Mouse (Mus musculus) hindbrain, embryonic 14.5 days (tissue): ENCODE measurements around the gene Olfr648. TPM values are rescaled to one million over a fixed set of nuclear protein-coding genes. Genes with fewer than 3 reads are reported as not detected.

ENCODE experiments used
- ATAC-seq: fragments of 200-750 bp; cut with Nextera tagmentation; 2 replicates; pipeline ENCODE4 v1.8.0; 2017; ENCODE audit warnings: moderate number of reproducible peaks, mild to moderate bottlenecking, moderate TSS enrichment, moderate library complexity; ENCODE audit not compliant: low FRiP score
- DNase-seq: peaks from one replicate; pipeline ENCODE4 v3.0.0-alpha.2; 2015; ENCODE audit warnings: low spot score
- H3K27ac ChIP-seq: fragments of 300-500 bp; sonication (generic); 2 replicates; pipeline ENCODE4 v1.5.1; 2014; ENCODE audit warnings: mild to moderate bottlenecking, moderate library complexity
- H3K27me3 ChIP-seq: fragments of 300-500 bp; sonication (generic); 2 replicates; pipeline ENCODE4 v1.6.1; 2014; ENCODE audit warnings: mild to moderate bottlenecking, low read length, mixed read lengths; ENCODE audit not compliant: control insufficient read depth, insufficient read depth
- H3K36me3 ChIP-seq: fragments of 300-500 bp; sonication (generic); replicated peaks from 2 replicates; pipeline ENCODE4 v1.6.1; 2014; ENCODE audit not compliant: control insufficient read depth, insufficient read depth
- H3K4me1 ChIP-seq: fragments of 300-500 bp; sonication (generic); replicated peaks from 2 replicates; pipeline ENCODE4 v1.6.1; 2014; ENCODE audit warnings: antibody characterized with exemption, low read length, mixed read lengths; ENCODE audit not compliant: control insufficient read depth, insufficient read depth
- H3K4me2 ChIP-seq: fragments of 300-500 bp; sonication (generic); replicated peaks from 2 replicates; pipeline ENCODE4 v1.6.1; 2014; ENCODE audit warnings: mild to moderate bottlenecking, moderate library complexity
- H3K4me3 ChIP-seq: fragments of 300-500 bp; sonication (generic); replicated peaks from 2 replicates; pipeline ENCODE4 v1.5.1; 2014; ENCODE audit warnings: mild to moderate bottlenecking, low read length
- H3K9ac ChIP-seq: fragments of 300-500 bp; sonication (generic); 2 replicates; pipeline ENCODE4 v1.6.1; 2014
- H3K9me3 ChIP-seq: fragments of 300-500 bp; sonication (generic); 2 replicates; pipeline ENCODE4 v1.6.1; 2016; ENCODE audit warnings: low read length; ENCODE audit not compliant: control insufficient read depth
- WGBS: fragments of 180-500 bp; shearing (Covaris S2); extraction: QIAGEN DNeasy Blood & Tissue Kit; methylation state at CpG from one replicate; pipeline ENCODE4 v1.1.7; 2014; 5-methylcytosine and 5-hydroxymethylcytosine counted together
- polyA plus RNA-seq: library from polyadenylated mRNA; unstranded; fragments of >200 nt; fragmentation: Nextera tagmentation; extraction: Ambion mirVana; gene quantifications from 2 replicates; pipeline ENCODE4 v1.2.1, GENCODE M21; 2014

Gene Olfr648
- polyA plus RNA-seq, 1 experiment from 2014 or later, result 0.66 TPM

DNA sequence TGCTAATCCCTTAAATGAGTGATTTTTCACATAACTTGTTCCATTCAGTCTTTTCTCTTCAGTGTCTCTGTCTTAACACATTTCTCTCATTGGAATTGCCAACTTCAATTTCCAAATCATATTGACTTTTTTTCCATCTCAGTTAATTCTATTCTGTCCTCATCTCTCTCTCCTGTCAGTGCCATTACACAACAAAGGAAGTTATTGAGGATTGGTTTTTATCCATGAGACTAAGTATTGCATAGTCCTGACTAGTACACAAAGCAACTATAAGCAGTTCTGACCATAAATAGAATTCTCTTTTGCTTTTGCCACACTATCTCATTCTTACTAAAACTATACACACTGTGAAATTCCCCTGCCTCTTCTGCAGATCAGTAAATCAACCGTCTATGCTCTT, 4.1 kb downstream of the Olfr648 start:
- no peaks in the 10 kb centered on the region for H3K9me3 ChIP-seq
- H3K4me1 ChIP-seq, result no peaks in the 10 kb centered on the region
- H3K36me3 ChIP-seq, result no peaks in the 10 kb centered on the region
- no peak overlapping the region for H3K4me3 ChIP-seq
- ATAC-seq (no peak), DNase-seq (no peak)
- H3K9ac ChIP-seq, result no peak overlapping the region
- H3K4me2 ChIP-seq, result no peak overlapping the region
- WGBS, result 75% methylated on average over 1 of the region's 1 CpGs
- H3K27ac ChIP-seq, result no peak overlapping the region
- H3K27me3 ChIP-seq, result no peaks in the 10 kb centered on the region

DNA sequence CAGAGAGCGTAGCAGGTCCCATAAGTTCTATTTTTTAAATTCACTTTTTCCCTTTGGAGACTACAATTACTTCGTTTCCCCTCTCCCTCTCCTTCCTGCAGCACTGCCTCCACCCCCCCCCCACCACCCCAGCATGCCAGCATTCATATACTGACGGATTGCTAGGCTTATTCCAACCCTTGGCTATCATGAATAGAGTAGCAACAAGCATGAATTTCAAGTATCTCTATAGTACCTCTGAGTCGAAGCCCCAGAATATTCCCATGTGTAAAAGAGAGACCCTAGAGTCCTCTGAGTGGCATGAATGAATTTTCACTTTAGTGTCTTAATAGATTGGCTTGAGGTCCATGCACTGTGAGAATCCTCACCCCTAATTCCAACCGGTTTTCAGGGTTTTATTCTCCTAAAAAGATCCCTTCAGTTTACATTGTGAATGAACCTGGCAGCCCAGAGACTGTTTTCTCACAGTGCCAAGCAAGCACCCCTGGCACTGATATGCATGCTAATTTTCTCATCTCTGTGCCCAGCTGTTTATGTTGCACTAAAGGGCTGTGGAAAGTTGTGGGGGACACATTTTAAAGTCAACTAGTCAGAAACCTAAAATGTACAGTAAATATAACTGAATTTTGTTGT, 4.7 kb downstream of the Olfr648 start:
- DNase-seq (no peak), ATAC-seq (peak; percentile 37; the same call in 1 of the 2 replicates)
- Histone ChIP-seq H3K36me3 (no peaks in the 10 kb centered on the region), H3K4me3 (no peak overlapping the region), H3K9ac (no peak overlapping the region), H3K4me1 (no peaks in the 10 kb centered on the region), H3K9me3 (no peaks in the 10 kb centered on the region), H3K4me2 (no peak overlapping the region), H3K27me3 (no peaks in the 10 kb centered on the region), H3K27ac (no peak overlapping the region)
- 64% methylated on average over 5 of the region's 5 CpGs for WGBS

DNA sequence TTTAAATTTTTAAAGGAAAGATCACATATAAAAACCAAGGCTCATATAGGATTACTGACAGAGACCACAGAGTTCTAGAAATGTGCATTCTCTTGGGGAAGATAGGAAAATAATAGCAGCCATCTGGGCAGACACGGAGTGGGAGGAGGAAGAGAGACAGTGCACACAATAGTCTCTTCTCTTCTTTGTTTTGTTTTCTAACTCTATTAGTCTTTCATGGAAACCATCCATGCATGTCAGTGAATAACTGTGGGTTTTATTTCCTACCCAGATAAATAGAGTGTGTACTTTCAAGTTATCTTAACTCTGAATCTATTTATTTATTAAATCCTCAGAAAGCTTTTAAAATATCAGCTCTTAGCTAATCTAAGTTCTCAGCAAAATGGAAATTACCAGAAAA, 8.1 kb downstream of the Olfr648 start:
- ATAC-seq (no peak), DNase-seq (no peak)
- no peaks in the 10 kb centered on the region for H3K27me3 ChIP-seq
- no peaks in the 10 kb centered on the region for H3K4me1 ChIP-seq
- H3K9me3 ChIP-seq, result no peaks in the 10 kb centered on the region
- H3K4me2 ChIP-seq, result no peak overlapping the region
- no peak overlapping the region for H3K27ac ChIP-seq
- no peaks in the 10 kb centered on the region for H3K36me3 ChIP-seq
- no peak overlapping the region for H3K9ac ChIP-seq
- no peak overlapping the region for H3K4me3 ChIP-seq
- WGBS, result 21% methylated on average over 1 of the region's 1 CpGs

DNA sequence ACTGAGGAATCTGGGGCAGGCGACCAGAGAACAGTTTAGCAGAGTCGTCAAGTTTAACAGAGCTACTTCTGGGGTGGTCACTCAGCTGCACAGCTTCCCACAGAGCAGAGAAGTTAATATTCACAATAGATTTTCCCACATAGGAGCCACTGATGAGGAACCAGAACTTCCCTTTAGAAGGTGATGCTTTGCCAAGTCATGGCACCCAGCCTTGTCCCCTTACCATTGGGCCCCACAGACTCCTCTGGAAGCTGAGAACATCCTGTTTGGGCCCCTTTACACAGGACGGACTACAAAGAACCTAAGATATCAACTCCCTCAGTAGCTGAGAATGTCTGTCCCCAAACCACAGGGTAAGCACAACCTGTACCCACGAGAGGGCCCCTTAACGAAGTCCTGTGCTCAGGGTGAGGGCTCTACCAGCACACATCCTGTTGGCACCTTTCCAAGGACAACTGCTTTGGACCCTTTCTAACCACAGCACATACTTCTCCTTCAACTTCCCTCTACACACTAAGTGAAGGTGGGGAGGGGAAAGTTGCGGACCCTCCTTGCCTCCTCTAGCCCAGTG, 13.5 kb downstream of the Olfr648 start:
- ATAC-seq (no peak), DNase-seq (no peak)
- 86% methylated on average over 6 of the region's 6 CpGs for WGBS
- Histone ChIP-seq H3K4me3 (no peak overlapping the region), H3K36me3 (no peaks in the 10 kb centered on the region), H3K9me3 (no peaks in the 10 kb centered on the region), H3K27ac (no peak overlapping the region), H3K9ac (no peak overlapping the region), H3K4me2 (no peak overlapping the region), H3K27me3 (no peaks in the 10 kb centered on the region), H3K4me1 (no peaks in the 10 kb centered on the region)

DNA sequence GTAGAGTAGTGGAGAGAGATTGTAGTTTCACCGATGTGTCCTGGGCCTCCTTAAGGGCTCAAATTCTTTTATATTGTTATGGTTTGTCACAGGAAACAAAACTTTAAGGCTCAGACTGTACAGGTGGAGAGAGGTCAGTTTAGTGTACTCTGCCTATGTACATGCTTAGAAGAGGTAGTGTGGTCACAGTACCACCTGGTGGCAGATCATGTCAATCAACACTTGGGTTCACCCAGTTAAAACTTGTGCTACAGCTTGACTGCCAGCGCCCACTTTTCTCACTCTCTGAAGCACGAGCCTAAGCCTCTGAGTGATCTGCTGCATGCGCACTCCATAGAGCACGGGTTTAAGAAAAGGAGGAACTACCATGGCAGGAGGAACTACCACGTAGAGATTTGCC, 16.1 kb downstream of the Olfr648 start:
- Histone ChIP-seq H3K4me1 (no peaks in the 10 kb centered on the region), H3K27ac (no peak overlapping the region), H3K4me3 (no peak overlapping the region), H3K27me3 (no peaks in the 10 kb centered on the region), H3K4me2 (no peak overlapping the region), H3K9ac (no peak overlapping the region), H3K9me3 (no peaks in the 10 kb centered on the region), H3K36me3 (no peaks in the 10 kb centered on the region)
- whole genome bisulfite sequencing, result 87% methylated on average over 6 of the region's 6 CpGs
- DNase-seq (no peak), ATAC-seq (no peak)

DNA sequence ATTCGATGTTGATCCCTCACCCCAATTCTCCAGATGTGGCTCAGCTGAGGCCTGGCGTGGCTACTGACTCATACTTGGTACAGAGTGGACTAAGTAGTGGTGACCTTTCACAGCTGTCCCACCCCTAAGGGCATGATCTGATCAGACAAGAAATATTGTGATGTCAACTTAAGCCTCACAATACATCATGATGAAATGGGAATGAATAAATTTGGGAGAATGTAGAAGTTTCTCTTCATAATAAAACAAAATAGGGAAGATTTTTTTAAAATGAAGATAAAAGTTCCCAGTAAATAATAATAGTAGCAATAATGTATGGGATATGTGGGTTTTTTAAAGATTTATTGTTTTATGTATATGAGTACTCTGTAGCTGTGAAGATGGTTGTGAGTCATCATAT, 32.7 kb downstream of the Olfr648 start, which contains the start of gene Ubqlnl:
Ubqlnl (minus strand) TSS at position 101 of the 400 bp plus-strand sequence.
- ATAC-seq (no peak), DNase-seq (no peak)
- H3K4me3 ChIP-seq, result no peak within 1 kb of the TSS
- no peak within 1 kb of the TSS for H3K27ac ChIP-seq
- no peak within 1 kb of the TSS for H3K4me2 ChIP-seq
- H3K36me3 ChIP-seq, result no peaks in the 10 kb centered on the region
- no peaks in the 10 kb centered on the region for H3K9me3 ChIP-seq
- H3K27me3 ChIP-seq, result no peaks in the 10 kb centered on the region
- H3K9ac ChIP-seq, result no peak within 1 kb of the TSS
- 94% methylated on average over 2 of the region's 2 CpGs for WGBS
- no peaks in the 10 kb centered on the region for H3K4me1 ChIP-seq

DNA sequence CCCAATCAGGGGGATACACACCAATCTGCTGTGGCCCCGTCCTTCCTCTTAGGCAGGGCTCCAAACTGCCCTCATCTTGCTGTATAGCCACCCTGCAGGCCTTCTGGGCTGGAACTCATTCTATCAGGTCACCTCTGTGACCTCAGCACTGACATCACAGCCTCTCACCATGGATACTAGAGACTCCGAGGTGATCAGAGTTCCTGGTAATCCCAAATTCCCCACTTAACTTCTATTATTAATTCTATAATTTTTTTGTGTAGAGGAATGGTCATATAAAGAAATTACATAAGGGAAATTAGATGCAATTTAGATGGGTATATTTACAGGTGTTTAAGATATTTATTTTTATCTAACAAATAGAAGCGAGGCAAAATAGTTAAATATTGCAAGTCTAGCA, 40.0 kb downstream of the Olfr648 start, which contains the start of gene Ubqln3:
Ubqln3 (minus strand) TSS at position 101 of the 400 bp plus-strand sequence.
- Histone ChIP-seq H3K27ac (no peak within 1 kb of the TSS), H3K4me1 (no peaks in the 10 kb centered on the region), H3K4me2 (no peak within 1 kb of the TSS), H3K27me3 (no peaks in the 10 kb centered on the region), H3K9ac (no peak within 1 kb of the TSS), H3K4me3 (no peak within 1 kb of the TSS), H3K36me3 (no peaks in the 10 kb centered on the region), H3K9me3 (no peaks in the 10 kb centered on the region)
- DNase-seq (no peak), ATAC-seq (no peak)
- WGBS, result 77% methylated on average over 3 of the region's 3 CpGs

DNA sequence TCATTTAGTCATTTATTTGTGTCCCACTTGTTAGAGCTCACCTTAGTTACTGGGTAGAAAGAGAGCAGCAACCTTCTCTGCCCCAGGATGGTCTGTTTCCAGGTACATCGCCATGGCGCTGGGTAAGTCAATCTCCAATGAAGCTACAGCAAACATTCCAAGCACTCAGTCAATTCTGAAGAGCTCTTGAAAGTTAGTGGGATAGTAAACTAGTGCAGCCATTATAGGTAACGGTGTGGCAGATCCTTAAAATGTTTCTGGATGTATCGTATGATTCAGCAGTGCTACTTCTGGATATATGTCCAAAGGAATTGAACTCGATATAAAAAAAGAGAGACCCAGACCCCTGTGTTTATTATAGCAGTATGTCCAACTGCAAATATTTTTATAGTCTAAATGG, 45.9 kb downstream of the Olfr648 start, which contains the start of gene Olfr643:
Olfr643 (minus strand) TSS at position 101 of the 400 bp plus-strand sequence.
- DNase-seq, result no peak
- WGBS, result 90% methylated on average over 5 of the region's 5 CpGs

DNA sequence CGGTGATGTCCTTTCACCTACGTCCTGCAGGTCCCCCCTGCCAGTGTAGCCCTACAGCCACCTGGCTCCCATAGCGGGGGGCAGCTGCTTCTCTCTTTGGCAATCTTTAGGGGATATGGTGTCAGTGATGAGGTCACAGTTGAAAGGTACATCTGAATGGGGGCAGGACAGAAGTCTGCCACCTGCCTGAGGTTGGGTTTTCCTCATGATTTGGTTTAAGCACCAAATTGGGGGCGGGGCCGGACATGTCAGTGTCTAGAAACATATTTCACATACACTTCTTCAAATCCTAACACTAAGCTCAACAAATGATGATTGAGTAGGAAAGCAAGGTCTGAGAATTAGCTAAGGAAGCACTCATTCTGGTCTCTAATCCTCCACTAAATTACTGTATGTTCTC, 53.5 kb downstream of the Olfr648 start, which contains the start of gene Ubqln5:
Ubqln5 (minus strand) TSS at position 101 of the 400 bp plus-strand sequence.
- Histone ChIP-seq H3K27ac (no peak within 1 kb of the TSS), H3K36me3 (no peaks in the 10 kb centered on the region), H3K9me3 (no peaks in the 10 kb centered on the region), H3K27me3 (no peaks in the 10 kb centered on the region), H3K4me1 (no peaks in the 10 kb centered on the region), H3K4me3 (no peak within 1 kb of the TSS), H3K4me2 (no peak within 1 kb of the TSS), H3K9ac (no peak within 1 kb of the TSS)
- no peak for DNase-seq
- ATAC-seq, result no peak
- 96% methylated on average over 5 of the region's 5 CpGs for WGBS

More for the DNA sequence above, 45.9 kb downstream of the Olfr648 start, which contains the start of gene Olfr643:
- H3K9me3 ChIP-seq, result no peaks in the 10 kb centered on the region
- H3K4me2 ChIP-seq, result no peak within 1 kb of the TSS
- H3K9ac ChIP-seq, result no peak within 1 kb of the TSS
- H3K36me3 ChIP-seq, result no peaks in the 10 kb centered on the region
- H3K4me3 ChIP-seq, result no peak within 1 kb of the TSS
- no peaks in the 10 kb centered on the region for H3K4me1 ChIP-seq
- H3K27ac ChIP-seq, result no peak within 1 kb of the TSS
- H3K27me3 ChIP-seq, result no peaks in the 10 kb centered on the region
- no peak for ATAC-seq
